Mouse (Mus musculus) neural tube, embryonic 15.5 days (tissue): ENCODE results near the gene Fras1. TPM values are rescaled to one million over a fixed set of nuclear protein-coding genes. Genes with fewer than 3 reads are reported as not detected.
A peak's percentile ranks its signal among the peaks of the same experiment; 100 is the strongest.

Experiments
- ATAC-seq: fragments of 200-750 bp; cut with Nextera tagmentation; 2 replicates; pipeline ENCODE4 v1.8.0; 2017; ENCODE audit warnings: mild to moderate bottlenecking, moderate TSS enrichment, moderate library complexity; ENCODE audit not compliant: low FRiP score
- H3K27ac ChIP-seq: fragments of 300-500 bp; sonication (generic); replicated peaks from 2 replicates; pipeline ENCODE4 v1.5.1; 2015; ENCODE audit warnings: mild to moderate bottlenecking, inconsistent platforms
- H3K27me3 ChIP-seq: fragments of 300-500 bp; sonication (generic); replicated peaks from 2 replicates; pipeline ENCODE4 v1.6.1; 2015; ENCODE audit warnings: inconsistent platforms
- H3K36me3 ChIP-seq: fragments of 300-500 bp; sonication (generic); 2 replicates; pipeline ENCODE4 v1.6.1; 2015; ENCODE audit warnings: inconsistent platforms
- H3K4me1 ChIP-seq: fragments of 300-500 bp; sonication (generic); 2 replicates; pipeline ENCODE4 v1.6.1; 2015; ENCODE audit warnings: inconsistent platforms
- H3K4me2 ChIP-seq: fragments of 300-500 bp; sonication (generic); 2 replicates; pipeline ENCODE4 v1.6.1; 2015; ENCODE audit warnings: inconsistent platforms, mild to moderate bottlenecking, moderate library complexity
- H3K4me3 ChIP-seq: fragments of 300-500 bp; sonication (generic); replicated peaks from 2 replicates; pipeline ENCODE4 v1.5.1; 2015; ENCODE audit warnings: mild to moderate bottlenecking, inconsistent platforms
- H3K9ac ChIP-seq: fragments of 300-500 bp; sonication (generic); replicated peaks from 2 replicates; pipeline ENCODE4 v1.6.1; 2015; ENCODE audit warnings: mild to moderate bottlenecking, inconsistent platforms
- H3K9me3 ChIP-seq: fragments of 300-500 bp; sonication (generic); replicated peaks from 2 replicates; pipeline ENCODE4 v1.6.1; 2016; ENCODE audit warnings: inconsistent platforms
- WGBS: fragments of 180-500 bp; shearing (Covaris S2); methylation state at CpG from one replicate; pipeline ENCODE4 v1.1.7; 2015; ENCODE audit warnings: mixed read lengths; 5-methylcytosine and 5-hydroxymethylcytosine counted together
- polyA plus RNA-seq: library from polyadenylated mRNA; unstranded; fragments of >200 nt; fragmentation: Nextera tagmentation; extraction: Ambion mirVana; gene quantifications from 2 replicates; pipeline ENCODE4 v1.2.1, GENCODE M21; 2015

The Fras1 gene
- polyA plus RNA-seq, 1 experiment from 2014 or later, result 5.3 TPM

GRCm38 (mm10) chr5:96595793-96596192 is 222.0 kb downstream of the Fras1 start:
- 87% methylated on average over 5 of the region's 5 CpGs for WGBS

GRCm38 (mm10) chr5:96603974-96604769 is 230.4 kb downstream of the Fras1 start:
- H3K4me1 ChIP-seq, result no peaks in the 10 kb centered on the region
- H3K36me3 ChIP-seq, result no peaks in the 10 kb centered on the region
- H3K4me3 ChIP-seq, result no peak overlapping the region
- H3K9ac ChIP-seq, result no peak overlapping the region
- no peaks in the 10 kb centered on the region for H3K9me3 ChIP-seq
- 67% methylated on average over 7 of the region's 7 CpGs for WGBS
- no peak for ATAC-seq
- H3K27ac ChIP-seq, result no peak overlapping the region
- H3K4me2 ChIP-seq, result no peak overlapping the region
- no peaks in the 10 kb centered on the region for H3K27me3 ChIP-seq

More at GRCm38 (mm10) chr5:96595793-96596192, 222.0 kb downstream of the Fras1 start:
- Histone ChIP-seq H3K36me3 (no peaks in the 10 kb centered on the region), H3K4me1 (no peaks in the 10 kb centered on the region), H3K27me3 (no peaks in the 10 kb centered on the region), H3K4me2 (no peak overlapping the region), H3K9ac (no peak overlapping the region), H3K9me3 (no peaks in the 10 kb centered on the region), H3K4me3 (no peak overlapping the region), H3K27ac (no peak overlapping the region)
- ATAC-seq, result no peak

GRCm38 (mm10) chr5:96608036-96608435 is 234.3 kb downstream of the Fras1 start:
- H3K27me3 ChIP-seq, result no peaks in the 10 kb centered on the region
- ATAC-seq, result no peak
- no peaks in the 10 kb centered on the region for H3K9me3 ChIP-seq
- 82% methylated on average over 5 of the region's 5 CpGs for WGBS
- H3K4me3 ChIP-seq, result no peak overlapping the region
- H3K27ac ChIP-seq, result no peak overlapping the region
- no peak overlapping the region for H3K4me2 ChIP-seq
- H3K36me3 ChIP-seq, result no peaks in the 10 kb centered on the region
- H3K9ac ChIP-seq, result no peak overlapping the region
- no peaks in the 10 kb centered on the region for H3K4me1 ChIP-seq

- Histone ChIP-seq H3K36me3 (no peaks in the 10 kb centered on the region), H3K9ac (no peak overlapping the region), H3K4me1 (no peaks in the 10 kb centered on the region), H3K27ac (no peak overlapping the region), H3K9me3 (no peaks in the 10 kb centered on the region), H3K27me3 (no peaks in the 10 kb centered on the region), H3K4me3 (no peak overlapping the region), H3K4me2 (no peak overlapping the region)
- WGBS, result 18% methylated on average over 3 of the region's 3 CpGs
- no peak for ATAC-seq
Measured at GRCm38 (mm10) chr5:96608581-96609280, 235.0 kb downstream of the Fras1 start.

- no peak overlapping the region for H3K4me2 ChIP-seq
- no peaks in the 10 kb centered on the region for H3K27me3 ChIP-seq
- no peaks in the 10 kb centered on the region for H3K4me1 ChIP-seq
- H3K36me3 ChIP-seq, result no peaks in the 10 kb centered on the region
- no peaks in the 10 kb centered on the region for H3K9me3 ChIP-seq
- H3K27ac ChIP-seq, result no peak overlapping the region
- no peak for ATAC-seq
- no peak overlapping the region for H3K9ac ChIP-seq
- 84% methylated on average over 10 of the region's 10 CpGs for WGBS
- no peak overlapping the region for H3K4me3 ChIP-seq
Measured at GRCm38 (mm10) chr5:96612077-96612476, 238.3 kb downstream of the Fras1 start.

- Histone ChIP-seq H3K27me3 (no peaks in the 10 kb centered on the region), H3K9ac (no peak overlapping the region), H3K4me2 (no peak overlapping the region), H3K27ac (no peak overlapping the region), H3K36me3 (no peaks in the 10 kb centered on the region), H3K4me3 (no peak overlapping the region), H3K4me1 (no peaks in the 10 kb centered on the region), H3K9me3 (no peaks in the 10 kb centered on the region)
- WGBS, result 71% methylated on average over 6 of the region's 6 CpGs
- no peak for ATAC-seq
Measured at GRCm38 (mm10) chr5:96616954-96617646, 243.3 kb downstream of the Fras1 start.

GRCm38 (mm10) chr5:96618008-96618407 is 244.3 kb downstream of the Fras1 start:
- 55% methylated on average over 2 of the region's 2 CpGs for WGBS
- Histone ChIP-seq H3K4me1 (no peaks in the 10 kb centered on the region), H3K9ac (no peak overlapping the region), H3K4me3 (no peak overlapping the region), H3K4me2 (no peak overlapping the region), H3K36me3 (no peaks in the 10 kb centered on the region), H3K27me3 (no peaks in the 10 kb centered on the region), H3K9me3 (no peaks in the 10 kb centered on the region), H3K27ac (no peak overlapping the region)
- no peak for ATAC-seq

- 75% methylated on average over 2 of the region's 2 CpGs for WGBS
- Histone ChIP-seq H3K4me3 (no peak overlapping the region), H3K27me3 (no peaks in the 10 kb centered on the region), H3K27ac (no peak overlapping the region), H3K9ac (no peak overlapping the region), H3K36me3 (no peaks in the 10 kb centered on the region), H3K4me1 (no peaks in the 10 kb centered on the region), H3K9me3 (no peaks in the 10 kb centered on the region), H3K4me2 (no peak overlapping the region)
- ATAC-seq, result no peak
Measured at GRCm38 (mm10) chr5:96620209-96620608, 246.5 kb downstream of the Fras1 start.

GRCm38 (mm10) chr5:96620618-96621017 is 246.9 kb downstream of the Fras1 start:
- Histone ChIP-seq H3K9me3 (no peaks in the 10 kb centered on the region), H3K4me1 (no peaks in the 10 kb centered on the region), H3K9ac (no peak overlapping the region), H3K4me3 (no peak overlapping the region), H3K4me2 (no peak overlapping the region), H3K27ac (no peak overlapping the region), H3K27me3 (no peaks in the 10 kb centered on the region), H3K36me3 (no peaks in the 10 kb centered on the region)
- ATAC-seq, result no peak
- 94% methylated on average over 5 of the region's 5 CpGs for WGBS

GRCm38 (mm10) chr5:96622604-96623352 is 249.0 kb downstream of the Fras1 start:
- no peak overlapping the region for H3K27ac ChIP-seq
- no peaks in the 10 kb centered on the region for H3K27me3 ChIP-seq
- no peak overlapping the region for H3K9ac ChIP-seq
- H3K4me2 ChIP-seq, result no peak overlapping the region
- no peaks in the 10 kb centered on the region for H3K4me1 ChIP-seq
- H3K4me3 ChIP-seq, result no peak overlapping the region
- no peaks in the 10 kb centered on the region for H3K36me3 ChIP-seq
- WGBS, result 74% methylated on average over 5 of the region's 5 CpGs
- no peak for ATAC-seq
- no peaks in the 10 kb centered on the region for H3K9me3 ChIP-seq

GRCm38 (mm10) chr5:96629851-96630250 is 256.1 kb downstream of the Fras1 start:
- Histone ChIP-seq H3K36me3 (no peaks in the 10 kb centered on the region), H3K9me3 (no peaks in the 10 kb centered on the region), H3K9ac (no peak overlapping the region), H3K27ac (no peak overlapping the region), H3K4me3 (no peak overlapping the region), H3K4me2 (peak overlapping the region; percentile 9; the same call in 1 of the 2 replicates), H3K27me3 (no peaks in the 10 kb centered on the region), H3K4me1 (peaks cover 8% of the 10 kb centered on the region; the same call in 1 of the 2 replicates)
- ATAC-seq, result no peak; the same call in 1 of the 2 replicates
- 40% methylated on average over 8 of the region's 8 CpGs for WGBS
